Comparison of ENCODE assay signal across 7 mouse cellular contexts in genomic region chr8:44938643-44938979, GRCm38 (mm10). TPM values are rescaled to one million over a fixed set of nuclear protein-coding genes. Genes with fewer than 3 reads are reported as not detected.
DNase-seq lines count a peak whose midpoint lies in the region; ATAC-seq lines count a peak whose summit lies in the region.

No protein-coding gene starts in this region.

- ATAC-seq in lung, embryonic 16.5 days (ENCODE audit: low read depth): no peak
- ATAC-seq in forebrain, embryonic 12.5 days (ENCODE audit: low FRiP score): no peak
- no peak for ATAC-seq in limb, embryonic 12.5 days (ENCODE audit: insufficient number of reproducible peaks, insufficient read depth, low FRiP score, low TSS enrichment, low read depth)
- ATAC-seq in stomach, embryonic 14.5 days (ENCODE audit: insufficient number of reproducible peaks, insufficient read depth, low FRiP score, low read depth): no peak
- no peak for ATAC-seq in activated CD4-positive, CD25-positive, alpha-beta regulatory T cell, adult 4 months

- H3K4me2 ChIP-seq in lung, embryonic 16.5 days (ENCODE audit: low read depth, low read length): peak overlapping the region; percentile 81
- H3K4me2 ChIP-seq in forebrain, embryonic 12.5 days: peak overlapping the region; percentile 76
- peak overlapping the region; percentile 70 for H3K4me2 ChIP-seq in limb, embryonic 12.5 days
- H3K4me2 ChIP-seq in stomach, embryonic 14.5 days (replicated peaks; ENCODE audit: low read depth, low read length): peak overlapping the region; percentile 73

- H3K27me3 ChIP-seq in lung, embryonic 16.5 days (ENCODE audit: control insufficient read depth, insufficient read depth, low read depth, low read length): no peaks in the 10 kb centered on the region
- no peaks in the 10 kb centered on the region for H3K27me3 ChIP-seq in forebrain, embryonic 12.5 days
- peaks cover 4% of the 10 kb centered on the region for H3K27me3 ChIP-seq in limb, embryonic 12.5 days
- no peaks in the 10 kb centered on the region for H3K27me3 ChIP-seq in stomach, embryonic 14.5 days (ENCODE audit: control insufficient read depth, insufficient read depth, low read length)

- DNase-seq in lung, postnatal 10 days: no peak
- DNase-seq in spleen, postnatal 4 days (ENCODE audit: low spot score in 2 of 2): no peak

- peak overlapping the region; percentile 81 for H3K9ac ChIP-seq in lung, embryonic 16.5 days (ENCODE audit: low read length)
- H3K9ac ChIP-seq in forebrain, embryonic 12.5 days: peak overlapping the region; percentile 74
- H3K9ac ChIP-seq in limb, embryonic 12.5 days (replicated peaks): peak overlapping the region; percentile 82
- peak overlapping the region; percentile 57 for H3K9ac ChIP-seq in stomach, embryonic 14.5 days (replicated peaks; ENCODE audit: low read depth, low read length)

- peak overlapping the region; percentile 92 for H3K27ac ChIP-seq in lung, embryonic 16.5 days (ENCODE audit: low read length)
- peak overlapping the region; percentile 94 for H3K27ac ChIP-seq in forebrain, embryonic 12.5 days
- H3K27ac ChIP-seq in limb, embryonic 12.5 days: peak overlapping the region; percentile 95
- H3K27ac ChIP-seq in stomach, embryonic 14.5 days (ENCODE audit: low read length): peak overlapping the region; percentile 90

- WGBS in lung, embryonic 16.5 days: under 1% methylated on average over 12 of the region's 12 CpGs
- under 1% methylated on average over 12 of the region's 12 CpGs for WGBS in forebrain, embryonic 12.5 days
- WGBS in limb, embryonic 12.5 days: under 1% methylated on average over 12 of the region's 12 CpGs
- under 1% methylated on average over 12 of the region's 12 CpGs for WGBS in stomach, embryonic 14.5 days

- no peaks in the 10 kb centered on the region for H3K36me3 ChIP-seq in lung, embryonic 16.5 days (ENCODE audit: control insufficient read depth, insufficient read depth, low read length)
- H3K36me3 ChIP-seq in forebrain, embryonic 12.5 days (replicated peaks): peaks cover 13% of the 10 kb centered on the region; the same call in 1 of the 2 replicates
- peaks cover 13% of the 10 kb centered on the region for H3K36me3 ChIP-seq in limb, embryonic 12.5 days
- no peaks in the 10 kb centered on the region for H3K36me3 ChIP-seq in stomach, embryonic 14.5 days (ENCODE audit: control insufficient read depth, insufficient read depth, low read length)

- H3K9me3 ChIP-seq in lung, embryonic 16.5 days (ENCODE audit: control insufficient read depth, low read length): no peaks in the 10 kb centered on the region
- no peaks in the 10 kb centered on the region for H3K9me3 ChIP-seq in forebrain, embryonic 12.5 days
- H3K9me3 ChIP-seq in limb, embryonic 12.5 days: no peaks in the 10 kb centered on the region
- H3K9me3 ChIP-seq in stomach, embryonic 14.5 days (ENCODE audit: control insufficient read depth, low read depth, low read length): no peaks in the 10 kb centered on the region

- peaks cover 8% of the 10 kb centered on the region for H3K4me1 ChIP-seq in lung, embryonic 16.5 days (replicated peaks; ENCODE audit: control insufficient read depth, insufficient read depth, low read length)
- peaks cover 14% of the 10 kb centered on the region for H3K4me1 ChIP-seq in forebrain, embryonic 12.5 days
- peaks cover 28% of the 10 kb centered on the region for H3K4me1 ChIP-seq in limb, embryonic 12.5 days (replicated peaks)
- H3K4me1 ChIP-seq in stomach, embryonic 14.5 days (ENCODE audit: control insufficient read depth, insufficient read depth, low read length): 0 out of 2 replicates have a peak, but pooled peaks cover 5% of the 10 kb centered on the region

- peak overlapping the region; percentile 83 for H3K4me3 ChIP-seq in lung, embryonic 16.5 days (ENCODE audit: low read length)
- H3K4me3 ChIP-seq in forebrain, embryonic 12.5 days (replicated peaks): peak overlapping the region; percentile 78
- peak overlapping the region; percentile 78 for H3K4me3 ChIP-seq in limb, embryonic 12.5 days (replicated peaks)
- peak overlapping the region; percentile 76 for H3K4me3 ChIP-seq in stomach, embryonic 14.5 days (ENCODE audit: low read depth, low read length)

RNA-seq across cellular contexts. Expression of gene Fat1, which starts 3.4 kb away (rescaled TPM):
- polyA plus RNA-seq in lung, embryonic 16.5 days (2015; fragmentation: Nextera tagmentation; extraction: Ambion mirVana): 16.5 and 18.8 TPM in 2 replicates
- polyA plus RNA-seq in forebrain, embryonic 12.5 days (2016; fragmentation: Nextera tagmentation; extraction: Ambion mirVana): 22.2 and 22.7 TPM in 2 replicates
- polyA plus RNA-seq in limb, embryonic 12.5 days (2016; fragmentation: Nextera tagmentation; extraction: Ambion mirVana): 23.7 and 24.1 TPM in 2 replicates
- 37.8 and 41.2 TPM in 2 replicates for polyA plus RNA-seq in stomach, embryonic 14.5 days (2014; fragmentation: Nextera tagmentation; extraction: Ambion mirVana)
- under 1 TPM in 1 of 2 experiments, not detected in 1; 0.34 TPM for polyA plus RNA-seq in activated CD4-positive, CD25-positive, alpha-beta regulatory T cell, adult 4 months (2017; shearing (Covaris generic))

Comparison
In these comparisons a context has a peak if more than half of its experiments do, and no peak if none do; other contexts are left out.
1. RNA of gene Fat1, which starts 3.4 kb away (polyA plus RNA-seq): 37.8 to 41.2 TPM in stomach, embryonic 14.5 days, 23.7 to 24.1 TPM in limb, embryonic 12.5 days, 22.2 to 22.7 TPM in forebrain, embryonic 12.5 days and 16.5 to 18.8 TPM in lung, embryonic 16.5 days; 0.34 TPM in activated CD4-positive, CD25-positive, alpha-beta regulatory T cell, adult 4 months; every median in the first group is over 10 times any median in the second.
2. Peak in every context shown above with its lines, with median percentiles within 50 percentile points of each other: H3K27ac ChIP-seq, H3K4me2 ChIP-seq, H3K4me3 ChIP-seq and H3K9ac ChIP-seq.